Mouse (Mus musculus): Measurements from ENCODE around the gene Ndufs7.
"Not testable (repeated sequence)": the region's sequence is repeated elsewhere in the genome, so short reads cannot be mapped to it uniquely, and the experiment has no call there.

Ndufs7 gene

DNA sequence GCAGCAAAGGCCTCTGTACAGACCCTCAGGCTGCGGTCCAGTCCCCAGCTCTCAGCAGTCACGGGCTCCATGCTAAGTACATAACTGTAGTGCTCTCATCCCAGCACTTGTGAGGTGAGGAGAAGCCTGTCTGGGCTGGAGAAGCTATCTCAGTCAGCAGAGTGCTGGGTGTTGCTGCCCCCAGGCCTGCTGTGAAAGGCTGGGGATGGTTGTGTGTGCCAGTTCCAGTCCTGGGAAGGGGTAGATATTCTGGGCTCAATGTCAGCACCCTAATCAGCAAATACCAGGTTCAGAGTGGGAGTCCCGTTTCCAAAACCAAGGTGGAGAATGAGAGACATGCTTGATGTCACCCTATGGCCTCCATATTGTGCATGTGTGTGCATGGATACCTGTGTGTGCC lies 6.3 kb upstream of the Ndufs7 start:
- DNase-seq: no peak

DNA sequence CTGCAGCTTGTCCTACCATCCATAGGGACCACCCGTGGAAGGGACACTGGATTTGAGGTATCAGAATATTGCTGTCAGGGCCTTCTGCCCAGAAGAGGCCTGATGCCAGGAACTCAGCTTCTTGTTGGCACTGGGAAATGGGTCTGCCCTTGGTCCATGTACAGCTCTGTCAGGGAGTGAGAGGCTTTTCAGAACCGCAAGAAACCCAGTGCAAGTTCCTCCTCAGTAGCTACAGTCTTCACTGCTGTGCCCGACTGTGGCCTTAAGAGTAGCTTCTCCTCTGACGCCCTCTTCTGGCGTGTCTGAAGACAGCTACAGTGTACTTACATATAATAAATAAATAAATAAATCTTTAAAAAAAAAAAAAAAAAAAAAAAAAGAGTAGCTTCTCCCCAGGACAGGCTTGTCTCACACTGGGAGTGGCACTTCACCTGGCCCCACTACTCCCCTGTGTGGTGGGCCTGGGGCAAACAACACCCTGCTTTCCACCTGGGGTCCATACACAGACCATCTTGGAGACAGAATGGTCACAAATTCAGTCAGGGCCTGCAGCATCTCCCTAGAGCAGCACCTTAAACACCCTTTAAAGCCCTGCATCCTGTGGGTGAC lies 4.0 kb upstream of the Ndufs7 start:
- DNase-seq: peak; percentile 48 to 62

DNA sequence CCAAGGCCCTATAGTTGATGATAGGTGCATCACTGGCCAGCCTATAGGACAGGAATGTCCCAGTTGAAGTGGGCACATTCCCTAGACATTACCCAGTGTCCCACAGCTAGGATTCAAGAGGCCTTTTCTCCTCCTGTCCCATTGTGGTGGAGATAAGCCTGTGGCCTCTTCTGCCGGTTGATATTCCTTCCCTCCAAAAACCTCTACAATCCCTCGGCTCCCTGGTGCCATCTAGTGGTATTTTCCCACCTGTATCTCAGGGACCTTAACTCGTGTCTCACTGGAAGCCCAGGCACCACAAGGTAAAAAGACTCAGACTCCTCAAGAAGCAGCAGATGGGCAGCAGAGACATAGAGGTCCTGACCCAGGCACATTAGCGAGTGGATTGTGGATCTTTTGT lies 3.3 kb upstream of the Ndufs7 start:
- peak; percentile 85 to 92 for DNase-seq

DNA sequence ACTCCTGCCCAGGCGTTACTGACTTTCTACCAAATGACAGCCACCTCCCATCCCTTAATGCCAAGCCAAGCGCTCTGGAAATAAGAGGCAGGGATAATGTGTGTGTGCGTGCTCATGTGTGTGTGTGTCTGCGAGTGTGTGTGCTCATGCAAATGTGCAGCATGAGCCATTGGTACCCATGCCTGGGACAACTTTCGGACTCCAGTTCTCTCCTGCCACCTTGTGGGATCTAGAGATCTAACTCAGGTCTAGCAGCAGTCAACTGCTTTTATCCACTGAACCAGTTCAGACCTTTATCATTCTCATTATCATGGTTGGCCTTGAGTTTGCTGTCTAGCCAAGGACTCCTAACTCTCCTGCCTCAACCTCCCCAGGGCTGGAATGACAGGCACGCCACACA lies 1.1 kb upstream of the Ndufs7 start:
- peak in 1 of 2 experiments; percentile 39 for DNase-seq

DNA sequence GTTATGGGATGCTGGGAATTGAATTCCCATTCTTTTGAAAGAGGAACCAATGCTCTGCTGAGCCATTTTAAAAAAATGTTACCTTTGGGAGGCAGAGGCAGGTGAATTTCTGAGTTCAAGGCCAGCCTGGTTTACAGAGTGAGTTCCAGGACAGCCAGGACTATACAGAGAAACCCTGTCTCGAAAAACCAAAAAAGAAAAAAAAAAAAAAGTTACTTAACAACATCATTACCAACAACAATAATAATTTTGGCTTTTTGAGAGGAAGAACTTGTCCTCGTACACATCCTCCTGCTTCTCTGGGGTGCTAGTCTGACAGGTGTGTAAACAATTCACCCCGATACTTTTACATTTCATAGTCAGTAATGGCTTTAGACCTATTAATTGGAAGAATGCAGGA lies 484 bp upstream of the Ndufs7 start:
- not testable (repeated sequence) for DNase-seq

DNA sequence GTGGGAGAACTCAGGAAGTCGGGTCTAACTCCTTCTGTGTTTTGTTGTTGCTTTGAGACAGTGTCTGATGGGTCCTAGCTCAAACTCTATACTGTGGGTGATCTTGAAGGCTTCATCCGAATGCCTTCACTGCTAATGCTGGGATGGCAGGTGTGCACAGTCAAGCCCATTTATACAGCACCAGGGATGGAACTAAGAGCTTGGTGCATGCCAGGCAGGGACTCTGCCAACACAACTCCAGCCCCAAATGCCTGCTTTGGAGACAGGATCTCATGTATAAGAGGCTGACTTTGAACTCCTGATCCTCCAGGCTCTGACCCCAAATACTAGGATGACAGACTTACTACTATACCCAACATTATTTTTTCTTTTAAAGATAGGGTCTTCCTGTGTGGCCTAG lies 1.1 kb downstream of the Ndufs7 start:
- no peak for DNase-seq

DNA sequence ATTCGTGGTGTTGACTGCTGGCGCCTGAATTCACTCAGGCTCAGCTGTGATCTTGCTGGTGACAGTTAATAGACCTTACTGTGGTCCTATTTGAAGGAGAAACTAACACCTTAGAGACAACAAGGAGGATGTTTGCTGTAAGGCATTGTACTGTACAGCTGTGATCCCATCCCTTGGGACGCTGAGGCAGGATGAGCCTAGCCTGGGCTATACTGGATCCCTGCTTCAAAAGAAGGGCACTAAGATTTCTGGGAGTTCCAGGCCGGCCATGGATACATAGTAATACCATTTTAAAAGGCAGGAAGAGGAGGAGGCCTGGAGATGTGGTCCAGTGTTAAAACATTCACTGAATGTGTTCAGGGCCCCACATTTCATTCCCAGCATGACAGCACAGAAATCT lies 1.7 kb downstream of the Ndufs7 start:
- DNase-seq: no peak

DNA sequence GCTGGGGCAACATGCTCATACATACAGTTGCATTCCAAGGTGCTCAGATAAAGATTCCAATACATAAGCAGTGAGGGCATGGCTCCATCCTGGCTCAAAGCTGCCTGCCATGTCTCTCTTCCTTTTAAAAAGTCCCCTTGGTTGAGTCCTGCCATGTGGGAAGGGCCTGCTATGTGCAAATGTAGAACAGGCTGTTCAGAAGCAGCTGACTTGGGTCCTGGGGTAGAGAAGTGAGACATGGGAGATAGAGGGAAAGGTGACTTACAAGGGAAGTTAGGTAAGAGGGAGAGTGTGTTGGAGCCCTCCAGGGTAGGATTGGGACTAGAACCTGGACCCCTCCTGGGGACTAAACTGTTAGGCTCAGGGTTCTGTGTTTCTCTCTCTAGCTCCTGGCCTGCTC lies 3.1 kb downstream of the Ndufs7 start:
- no peak for DNase-seq

DNA sequence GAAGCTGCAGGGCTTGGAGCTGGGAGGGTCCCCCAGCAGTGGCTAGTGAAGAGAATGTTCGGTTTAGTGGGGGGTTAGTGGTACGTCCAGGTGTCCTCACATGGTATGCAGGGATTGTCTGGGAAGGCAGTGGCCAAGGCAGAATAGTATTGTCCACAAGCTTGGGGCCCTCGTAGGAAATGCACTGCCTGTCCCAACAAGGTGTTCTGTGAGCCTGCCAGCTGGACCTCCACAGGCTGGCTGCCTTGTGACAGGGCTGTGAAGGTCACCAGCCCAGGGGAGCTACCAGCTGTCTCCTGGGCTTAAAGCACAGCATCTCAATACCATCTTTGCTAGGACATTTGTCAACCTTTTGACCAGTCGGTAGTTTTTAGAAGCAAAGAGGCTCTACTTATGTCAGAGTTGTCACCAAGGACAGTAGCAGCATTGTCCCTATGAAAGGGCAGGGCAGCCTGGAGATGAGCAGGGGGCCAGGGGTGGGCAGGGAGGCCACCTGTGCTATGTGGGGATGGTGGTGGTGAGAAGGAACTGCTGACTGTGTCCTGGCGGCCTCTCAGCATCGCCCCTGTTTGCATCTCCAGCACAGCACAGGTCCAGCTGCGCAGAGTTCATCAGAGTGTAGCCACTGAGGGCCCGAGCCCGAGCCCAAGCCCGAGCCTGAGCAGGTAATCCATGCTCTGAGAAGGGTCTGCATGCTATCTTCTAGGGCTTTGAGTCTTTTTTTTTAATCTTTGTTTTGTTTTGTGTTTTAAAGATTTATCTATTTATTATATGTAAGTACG lies 3.8 kb downstream of the Ndufs7 start:
- DNase-seq: no peak

DNA sequence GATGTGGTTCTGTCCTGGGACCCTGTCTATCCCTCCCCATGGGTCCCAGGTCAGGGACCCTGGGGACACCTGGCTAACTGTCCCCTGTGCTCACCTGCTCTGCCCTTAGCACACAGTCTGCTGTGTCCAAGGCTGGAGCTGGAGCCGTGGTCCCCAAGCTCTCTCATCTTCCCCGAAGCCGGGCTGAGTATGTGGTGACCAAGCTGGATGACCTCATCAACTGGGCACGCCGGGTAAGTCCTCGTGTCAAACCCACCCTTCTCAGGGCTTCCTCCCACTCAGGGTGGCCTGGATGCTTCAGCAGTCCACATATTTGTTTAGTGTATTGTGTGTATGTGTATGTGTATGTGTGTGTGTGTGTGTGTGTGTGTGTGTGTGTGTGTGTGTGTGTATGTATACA lies 4.6 kb downstream of the Ndufs7 start:
- DNase-seq: no peak

DNA sequence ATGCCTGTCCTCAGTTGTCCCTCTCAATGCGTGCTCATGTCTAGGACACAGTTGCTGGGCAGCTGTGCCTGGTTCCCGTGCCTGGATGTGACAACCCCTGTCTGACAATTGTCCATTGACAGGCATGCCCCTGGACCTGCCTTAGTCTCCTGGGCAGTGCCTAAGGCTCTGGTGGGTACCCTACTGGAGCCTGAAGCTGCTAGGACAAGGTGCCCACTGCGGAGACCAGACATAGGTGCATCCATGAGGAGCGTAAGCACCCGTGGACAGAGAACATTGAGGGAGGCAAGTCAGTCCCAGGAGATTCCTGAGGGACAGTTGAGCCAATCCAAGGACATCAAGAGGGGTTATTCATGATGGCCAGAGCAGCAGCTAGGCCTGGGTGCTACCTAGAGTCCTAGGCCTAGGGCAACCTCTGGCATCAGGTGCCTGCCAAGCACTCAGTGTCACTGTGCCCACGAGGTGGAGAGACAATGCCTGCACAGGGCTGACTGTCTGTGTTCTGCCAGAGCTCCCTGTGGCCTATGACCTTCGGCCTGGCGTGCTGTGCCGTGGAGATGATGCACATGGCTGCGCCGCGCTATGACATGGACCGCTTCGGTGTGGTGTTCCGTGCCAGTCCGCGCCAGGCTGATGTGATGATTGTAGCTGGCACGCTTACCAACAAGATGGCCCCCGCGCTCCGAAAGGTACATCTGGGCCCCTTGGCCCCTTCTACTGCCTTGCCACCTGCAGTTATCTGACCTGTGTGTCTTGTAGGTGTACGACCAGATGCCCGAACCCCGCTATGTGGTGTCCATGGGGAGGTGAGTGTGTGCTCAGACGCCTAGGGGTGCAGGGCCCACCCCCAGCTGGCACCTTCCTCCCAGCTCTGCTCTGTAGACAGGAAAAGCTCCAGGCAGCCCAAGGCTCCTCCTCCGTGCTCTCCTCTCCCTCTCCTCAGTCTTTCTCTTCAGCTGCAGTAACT lies 5.7 kb downstream of the Ndufs7 start:
- no peak for DNase-seq

DNA sequence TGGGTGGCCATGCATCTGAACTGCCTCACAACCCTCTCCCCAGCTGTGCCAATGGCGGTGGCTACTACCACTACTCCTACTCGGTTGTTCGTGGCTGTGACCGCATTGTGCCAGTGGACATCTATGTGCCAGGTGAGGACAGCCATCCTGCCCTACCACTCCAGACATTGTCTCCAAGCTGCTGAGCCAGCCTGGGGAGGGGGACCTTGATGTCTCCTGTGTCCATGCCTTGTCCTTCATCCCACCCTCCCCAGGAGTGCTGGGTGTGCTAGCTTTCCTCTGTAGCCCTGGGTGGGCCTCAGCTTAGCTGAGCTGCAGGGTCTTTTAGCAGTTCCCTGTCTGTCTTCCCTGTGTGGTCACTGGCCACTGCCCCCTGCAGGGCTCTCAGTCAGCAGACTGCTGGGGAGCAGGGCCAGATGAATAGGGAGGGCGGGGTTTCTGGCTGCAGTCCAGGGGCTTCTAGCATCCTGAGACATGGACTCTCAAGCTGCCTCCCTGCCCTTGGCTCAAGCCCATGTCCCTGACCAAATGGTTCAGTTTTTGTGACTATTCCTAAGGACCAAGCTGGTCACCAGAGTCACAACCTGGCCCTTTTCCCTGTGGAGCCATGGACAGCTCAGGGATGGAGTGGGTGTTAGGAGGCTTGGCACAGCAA lies 7.1 kb downstream of the Ndufs7 start:
- DNase-seq: peak in 1 of 2 experiments; percentile 78

DNA sequence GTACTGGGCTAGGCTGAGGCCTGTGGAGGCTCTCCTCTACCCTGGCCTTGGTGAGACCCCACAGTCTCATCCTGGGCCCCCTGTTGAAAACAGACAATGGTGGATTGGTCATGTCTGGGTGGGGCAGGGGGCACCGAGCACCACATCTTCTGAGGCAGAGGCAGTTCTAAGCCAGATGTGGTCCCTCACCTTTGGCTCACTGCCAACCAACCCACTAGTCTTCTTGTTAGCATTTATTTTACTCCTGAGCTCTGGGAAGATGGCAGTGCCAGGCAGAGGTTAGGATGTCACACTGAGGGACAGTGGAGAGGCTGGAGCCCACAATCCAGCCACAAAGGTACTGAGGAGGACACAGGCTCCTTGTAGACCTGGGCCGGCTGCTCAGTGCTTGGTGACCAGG lies 9.0 kb downstream of the Ndufs7 start:
- DNase-seq: no peak

DNA sequence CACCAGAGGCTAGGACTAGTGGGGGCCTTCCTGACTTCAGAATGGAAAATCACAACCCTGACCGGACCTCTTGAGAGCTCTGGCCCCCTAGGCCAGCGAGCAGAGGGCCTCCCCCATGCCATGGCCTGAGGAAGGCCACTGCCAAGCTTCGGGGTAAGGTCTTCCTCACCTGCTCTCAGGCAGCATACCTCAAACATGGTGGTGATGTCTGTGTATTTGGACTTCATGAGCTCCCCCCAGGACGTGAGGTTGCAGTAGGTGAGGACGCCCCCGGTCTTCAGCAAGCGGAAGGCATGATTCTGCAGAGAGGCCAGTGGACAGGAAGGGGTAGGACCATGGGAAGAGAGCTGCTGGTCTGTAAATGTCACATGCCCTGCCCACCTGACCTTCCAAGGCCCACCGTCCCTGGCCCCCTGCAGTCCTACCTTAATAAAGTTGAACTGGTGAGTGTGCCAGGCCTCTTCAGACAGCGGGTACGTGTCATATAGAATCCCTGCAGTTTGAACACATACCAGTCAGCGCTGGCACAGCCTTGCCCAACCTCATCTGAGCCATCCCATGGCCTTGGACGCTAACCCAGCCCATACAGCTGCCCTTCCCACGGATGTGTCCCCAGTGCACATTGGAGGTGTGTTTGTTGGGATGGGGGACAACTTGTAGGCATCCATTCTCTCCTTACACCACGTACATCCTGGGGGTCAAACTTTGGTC lies 10.0 kb downstream of the Ndufs7 start:
- DNase-seq: no peak

DNA sequence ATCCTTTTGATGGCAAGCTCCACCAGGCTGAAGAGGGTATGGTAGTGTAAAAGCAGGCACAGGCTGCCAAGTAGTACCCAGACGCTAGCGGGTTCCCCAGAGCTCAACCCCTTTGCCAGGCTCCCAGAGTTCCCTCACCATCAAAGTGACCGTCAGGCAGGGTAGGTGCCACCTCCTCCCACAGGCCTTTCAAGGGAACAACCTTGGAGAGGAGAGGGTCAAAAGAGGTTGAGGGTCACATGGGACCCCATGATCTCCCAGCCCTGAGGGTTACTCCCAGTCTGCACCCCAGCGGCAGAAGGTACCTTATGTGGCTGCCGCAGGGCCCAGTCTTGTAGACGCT lies 10.5 kb downstream of the Ndufs7 start:
- no peak for DNase-seq

DNA sequence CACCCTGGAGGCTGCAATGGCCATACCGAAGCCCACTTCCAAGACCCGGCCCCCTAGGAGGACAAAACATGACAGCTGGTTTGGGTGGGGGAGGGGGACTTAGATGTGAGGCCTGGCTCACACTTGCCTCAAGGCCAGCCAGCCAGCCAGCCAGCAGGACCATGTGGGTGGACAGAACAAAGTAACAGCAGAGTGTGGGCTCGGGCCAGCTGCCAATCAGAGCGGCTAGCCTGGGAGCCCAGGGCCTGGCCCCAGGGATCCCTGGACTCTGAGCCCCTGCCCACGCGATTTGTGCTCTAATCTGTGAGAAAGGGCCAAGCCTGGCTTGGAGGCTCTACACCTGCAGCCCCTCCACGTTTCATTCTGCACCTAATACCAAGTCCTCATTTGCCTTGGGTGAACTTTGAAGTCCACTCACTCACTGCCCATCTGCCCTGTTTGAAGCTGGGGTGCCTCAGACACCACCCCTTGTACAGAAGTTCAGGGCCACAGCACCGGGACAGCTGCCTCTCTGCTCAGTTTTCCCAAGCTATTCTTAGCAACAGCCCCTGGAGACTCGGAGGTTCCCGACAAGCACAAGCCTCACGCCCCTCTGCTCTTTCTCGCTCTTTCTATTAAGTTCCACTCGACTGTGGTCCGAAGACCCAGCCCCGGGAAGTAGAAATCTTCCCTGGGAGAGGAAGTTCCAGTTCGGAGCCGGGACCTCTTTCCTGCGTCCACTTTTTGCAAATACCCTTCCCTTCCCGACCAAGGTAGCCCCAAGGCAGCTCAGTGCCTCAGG lies 11.1 kb downstream of the Ndufs7 start:
- peak; percentile 88 to 91 for DNase-seq

DNA sequence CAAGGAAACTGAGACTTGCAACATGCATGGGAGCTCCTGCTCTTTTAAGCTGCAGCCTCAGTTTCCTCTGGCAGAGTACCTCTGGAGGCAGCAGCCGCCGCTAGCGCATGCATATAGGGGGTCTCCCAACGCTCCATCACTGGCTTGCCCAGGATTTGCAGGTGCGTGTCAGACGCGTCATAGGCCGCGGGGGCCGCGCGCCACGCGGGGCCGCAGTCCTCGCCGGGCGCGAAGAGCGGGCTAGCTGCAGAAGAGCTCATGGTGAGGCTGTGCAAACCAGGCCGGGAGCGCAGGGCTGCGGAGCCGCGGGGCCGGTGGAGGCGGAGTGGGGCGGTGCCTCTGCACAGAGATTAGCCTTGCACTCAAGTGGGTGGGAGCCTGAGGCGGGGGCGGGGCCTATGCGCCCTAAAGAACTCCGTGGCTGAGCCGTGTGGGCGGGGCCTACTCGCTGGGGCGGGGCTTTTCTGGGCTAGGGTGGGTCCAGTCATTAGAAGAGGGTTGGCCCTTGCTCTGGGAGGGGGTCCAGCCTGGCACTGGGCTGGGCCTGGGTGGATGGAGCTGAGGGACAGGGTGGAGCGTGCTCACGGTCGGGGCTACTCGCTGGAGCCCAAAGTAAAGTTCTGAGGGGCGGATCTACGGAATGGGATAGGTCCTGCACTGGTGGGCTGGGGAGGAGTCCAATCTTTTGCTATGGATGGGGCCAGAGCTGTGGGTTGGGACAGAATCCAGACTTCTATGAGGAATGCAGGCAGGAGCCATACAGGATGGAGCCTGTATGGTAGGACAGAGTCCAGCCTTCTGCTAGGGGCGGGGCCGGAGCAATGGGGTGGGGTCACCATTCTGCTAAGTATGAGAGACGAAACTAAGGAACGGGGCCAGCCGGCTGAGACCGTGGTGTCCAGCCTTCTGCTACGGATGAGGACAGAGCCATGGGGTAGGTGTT lies 12.0 kb downstream of the Ndufs7 start, which contains the start of the genes Gamt and Dazap1:
Gene Gamt (minus strand): TSS at position 371 of the 943 bp plus-strand sequence.
Gene Dazap1 (plus strand): TSS at position 845 of the 943 bp plus-strand sequence.
- DNase-seq: peak; percentile 98 to 100

DNA sequence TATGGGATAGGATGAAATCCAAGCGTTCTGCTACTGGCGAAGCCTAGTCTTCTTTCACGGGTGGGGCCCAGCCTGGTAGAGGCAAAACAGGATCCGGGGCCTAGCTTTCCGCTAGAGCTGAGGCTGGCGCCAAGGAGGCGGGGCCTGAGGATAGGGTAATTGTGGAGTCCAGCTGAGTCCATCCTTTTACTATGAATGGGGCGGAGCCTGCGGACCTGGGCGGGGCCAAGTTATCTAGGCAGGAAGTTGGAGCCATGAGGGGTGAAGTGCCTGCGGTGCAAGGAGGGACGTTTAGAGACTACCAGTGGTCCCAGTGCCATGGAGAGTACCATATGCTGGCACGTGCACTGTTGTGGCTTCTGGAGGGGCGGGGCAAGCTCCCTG lies 12.7 kb downstream of the Ndufs7 start:
- peak; percentile 100 for DNase-seq

DNA sequence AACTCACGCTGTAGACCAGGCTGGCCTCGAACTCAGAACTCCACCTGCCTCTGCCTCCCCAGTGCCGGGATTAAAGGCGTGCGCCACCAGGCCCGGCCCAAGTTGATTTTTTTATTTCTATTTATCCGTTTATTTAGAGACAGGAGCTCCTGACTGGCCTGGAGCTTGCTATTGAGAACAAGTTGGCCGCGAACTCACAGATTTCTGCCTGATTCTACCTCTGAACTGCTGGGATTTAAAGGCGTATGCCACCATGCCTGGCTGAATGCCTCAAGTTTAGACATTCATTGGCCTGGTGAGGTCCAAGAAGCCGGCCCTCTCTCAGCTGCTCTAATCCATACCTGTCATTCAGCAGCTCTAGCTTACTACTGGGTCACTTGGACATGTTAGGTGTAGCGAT lies 13.2 kb downstream of the Ndufs7 start:
- DNase-seq: no peak

DNA sequence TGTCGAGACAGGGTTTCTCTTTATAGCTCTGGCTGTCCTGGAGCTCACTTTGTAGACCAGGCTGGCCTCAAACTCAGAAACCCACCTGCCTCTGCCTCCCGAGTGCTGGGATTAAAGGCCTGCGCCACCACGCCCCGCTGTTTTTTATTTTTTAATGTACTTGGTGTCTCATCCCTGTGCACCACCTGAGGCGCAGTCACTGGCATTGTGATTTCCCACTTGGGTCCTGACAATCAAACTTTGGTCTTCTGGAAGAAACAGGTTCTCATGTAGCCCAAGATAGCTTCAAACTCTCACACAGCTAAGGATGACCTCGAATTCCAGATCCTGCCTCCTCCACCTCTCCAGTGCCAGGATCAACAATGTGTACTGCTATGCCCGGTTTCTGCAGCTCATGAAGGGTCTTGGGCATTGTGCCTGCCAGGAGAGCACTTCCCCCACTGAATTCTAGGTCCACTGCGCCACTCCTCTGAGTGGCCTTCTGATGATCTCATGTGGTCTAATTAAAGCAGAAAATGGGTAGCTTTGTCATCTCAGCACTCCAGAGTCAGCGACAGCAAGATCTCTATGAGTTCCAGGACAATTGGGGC lies 13.9 kb downstream of the Ndufs7 start:
- no peak for DNase-seq
